Mouse (Mus musculus) bone marrow macrophage, adult 2 months (primary cell): ENCODE data around the gene Vps37c.

Source experiments
- CTCF ChIP-seq: IDR thresholded peaks from 2 replicates; pipeline ENCODE4 v1.5.1; 2012; ENCODE audit warnings: low read depth, mild to moderate bottlenecking, low read length, moderate library complexity
- POLR2A ChIP-seq: IDR thresholded peaks from 2 replicates; pipeline ENCODE4 v1.6.1; 2012; ENCODE audit warnings: mild to moderate bottlenecking, low read depth, low read length, borderline replicate concordance

DNA sequence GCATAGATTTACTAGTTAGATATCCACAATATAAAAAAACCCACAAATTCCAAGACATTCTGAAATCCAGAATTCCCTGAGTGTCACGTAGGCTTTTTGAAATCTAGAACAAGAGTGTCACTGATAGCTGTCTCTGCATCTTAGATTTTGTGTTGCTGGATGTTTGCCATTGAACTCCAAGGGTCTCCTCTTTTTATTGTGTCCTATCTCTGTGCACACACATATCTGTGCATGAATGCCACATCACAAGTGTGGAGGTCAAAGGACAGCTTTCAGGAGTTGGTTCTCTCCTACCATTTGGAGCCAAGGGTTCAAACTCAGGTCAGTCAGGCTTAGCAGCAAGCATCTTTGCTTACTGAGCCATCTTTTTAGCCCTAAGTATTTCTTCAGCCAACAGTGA is 19.3 kb downstream of the Vps37c start:
- no peak for TF ChIP-seq CTCF
- TF ChIP-seq POLR2A, result no peak
